Mouse (Mus musculus) midbrain, embryonic 11.5 days (tissue): ENCODE measurements around the gene Zan. TPM values are rescaled to one million over a fixed set of nuclear protein-coding genes. Genes with fewer than 3 reads are reported as not detected.

ENCODE experiments used
- ATAC-seq: fragments of 200-750 bp; cut with Nextera tagmentation; 2 replicates; pipeline ENCODE4 v1.8.0; 2017; ENCODE audit warnings: moderate TSS enrichment, moderate library complexity; ENCODE audit not compliant: low FRiP score
- DNase-seq: peaks from one replicate; pipeline ENCODE4 v3.0.0; 2015; ENCODE audit warnings: low spot score; ENCODE audit errors: missing footprints
- H3K27ac ChIP-seq: fragments of 300-500 bp; sonication (generic); 2 replicates; pipeline ENCODE4 v1.5.1; 2014; ENCODE audit warnings: low read depth, low read length
- H3K27me3 ChIP-seq: fragments of 300-500 bp; sonication (generic); 2 replicates; pipeline ENCODE4 v1.6.1; 2014; ENCODE audit warnings: mild to moderate bottlenecking, low read length, moderate library complexity, mixed read lengths; ENCODE audit not compliant: control insufficient read depth, insufficient read depth
- H3K36me3 ChIP-seq: fragments of 300-500 bp; sonication (generic); 2 replicates; pipeline ENCODE4 v1.6.1; 2014; ENCODE audit warnings: mild to moderate bottlenecking, low read length, moderate library complexity, mixed read lengths; ENCODE audit not compliant: control insufficient read depth, insufficient read depth
- H3K4me1 ChIP-seq: fragments of 300-500 bp; sonication (generic); 2 replicates; pipeline ENCODE4 v1.6.1; 2014; ENCODE audit warnings: low read length; ENCODE audit not compliant: control insufficient read depth, insufficient read depth
- H3K4me2 ChIP-seq: fragments of 300-500 bp; sonication (generic); 2 replicates; pipeline ENCODE4 v1.6.1; 2014; ENCODE audit warnings: mild to moderate bottlenecking, moderate library complexity
- H3K4me3 ChIP-seq: fragments of 300-500 bp; sonication (generic); 2 replicates; pipeline ENCODE4 v1.5.1; 2014; ENCODE audit warnings: low read depth, low read length
- H3K9ac ChIP-seq: fragments of 300-500 bp; sonication (generic); 2 replicates; pipeline ENCODE4 v1.6.1; 2014; ENCODE audit warnings: low read length
- H3K9me3 ChIP-seq: fragments of 300-500 bp; sonication (generic); 2 replicates; pipeline ENCODE4 v1.6.1; 2016; ENCODE audit warnings: low read length; ENCODE audit not compliant: control insufficient read depth
- WGBS: fragments of 180-500 bp; shearing (Covaris S2); extraction: QIAGEN DNeasy Blood & Tissue Kit; methylation state at CpG from one replicate; pipeline ENCODE4 v1.1.7; 2014; 5-methylcytosine and 5-hydroxymethylcytosine counted together
- polyA plus RNA-seq: library from polyadenylated mRNA; unstranded; fragments of >200 nt; fragmentation: Nextera tagmentation; extraction: Ambion mirVana; gene quantifications from 2 replicates; pipeline ENCODE4 v1.2.1, GENCODE M21; 2014

Zan gene
- polyA plus RNA-seq, 1 experiment from 2014 or later, result 0.03 TPM

DNA sequence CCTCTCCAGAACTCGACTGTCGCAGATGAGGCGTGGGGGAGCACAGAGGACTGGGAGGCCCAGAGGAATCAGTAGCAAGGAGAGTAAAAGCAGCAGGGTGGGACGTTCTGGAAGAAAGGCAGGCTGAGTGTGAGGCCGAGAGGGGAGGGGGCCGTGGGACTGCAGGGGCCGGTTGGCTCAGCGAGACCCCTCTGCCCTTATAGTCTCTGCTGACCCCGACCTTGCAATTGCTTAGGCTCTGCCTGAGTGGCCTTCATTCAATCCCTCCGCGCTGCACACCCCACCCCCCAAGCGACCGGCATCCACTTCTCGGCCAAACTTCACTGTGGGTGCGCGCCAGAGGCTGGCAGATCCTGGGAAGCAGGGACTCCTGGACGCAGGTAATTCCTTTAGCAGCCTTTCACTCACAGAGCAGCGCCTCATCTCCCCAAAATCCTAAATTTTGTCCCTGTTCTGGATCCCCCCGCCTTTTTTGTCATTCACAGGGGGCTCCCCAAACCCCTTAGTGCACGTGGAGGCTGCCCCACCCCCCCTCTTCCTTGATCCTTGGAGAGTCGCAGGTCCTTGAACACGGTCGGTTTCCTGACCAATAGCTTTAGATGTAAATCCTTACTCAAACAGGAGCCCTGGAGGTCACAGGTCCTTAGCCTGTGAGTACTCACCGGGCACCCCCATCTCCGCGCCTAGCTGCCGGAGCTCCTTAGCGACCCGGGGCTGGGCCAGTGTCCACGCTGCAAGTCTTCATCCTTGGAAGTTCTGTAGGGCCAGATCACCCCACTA lies 8.4 kb upstream of the Zan start:
- 3% methylated on average over 30 of the region's 30 CpGs for WGBS
- H3K36me3 ChIP-seq, result no peaks in the 10 kb centered on the region
- H3K4me3 ChIP-seq, result peak overlapping the region; percentile 42
- no peak overlapping the region for H3K27ac ChIP-seq
- peak overlapping the region; percentile 66 for H3K9ac ChIP-seq
- no peaks in the 10 kb centered on the region for H3K9me3 ChIP-seq
- DNase-seq (peak; percentile 94), ATAC-seq (peak; percentile 51; the same call in 1 of the 2 replicates)
- H3K27me3 ChIP-seq, result no peaks in the 10 kb centered on the region
- peaks cover 19% of the 10 kb centered on the region for H3K4me1 ChIP-seq
- H3K4me2 ChIP-seq, result peak overlapping the region; percentile 84

DNA sequence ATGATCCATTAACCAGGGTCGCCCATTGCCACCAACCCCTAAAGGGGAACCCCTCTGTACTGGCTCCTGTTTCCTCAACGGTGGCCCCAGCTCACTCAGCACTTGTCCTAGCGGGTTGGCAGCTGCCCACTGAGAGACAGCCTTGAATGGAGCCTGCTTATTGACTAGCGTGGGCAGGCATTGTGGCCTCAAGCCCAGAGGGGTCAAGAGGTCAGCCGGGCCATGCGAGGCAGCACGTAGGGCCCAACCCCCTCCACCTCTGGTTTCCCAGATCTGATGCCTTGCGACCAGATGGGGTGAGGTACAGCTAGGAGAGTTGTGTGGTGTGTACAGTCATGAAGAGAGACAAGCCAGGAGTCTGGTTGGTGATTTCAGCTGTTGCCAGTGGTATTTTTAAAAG lies 5.0 kb upstream of the Zan start:
- DNase-seq, result no peak
- no peak for ATAC-seq
- Histone ChIP-seq H3K4me2 (no peak overlapping the region), H3K36me3 (no peaks in the 10 kb centered on the region), H3K4me1 (peaks cover 19% of the 10 kb centered on the region), H3K4me3 (no peak overlapping the region), H3K9ac (no peak overlapping the region), H3K27ac (no peak overlapping the region), H3K9me3 (no peaks in the 10 kb centered on the region), H3K27me3 (no peaks in the 10 kb centered on the region)
- WGBS, result 11% methylated on average over 8 of the region's 8 CpGs

DNA sequence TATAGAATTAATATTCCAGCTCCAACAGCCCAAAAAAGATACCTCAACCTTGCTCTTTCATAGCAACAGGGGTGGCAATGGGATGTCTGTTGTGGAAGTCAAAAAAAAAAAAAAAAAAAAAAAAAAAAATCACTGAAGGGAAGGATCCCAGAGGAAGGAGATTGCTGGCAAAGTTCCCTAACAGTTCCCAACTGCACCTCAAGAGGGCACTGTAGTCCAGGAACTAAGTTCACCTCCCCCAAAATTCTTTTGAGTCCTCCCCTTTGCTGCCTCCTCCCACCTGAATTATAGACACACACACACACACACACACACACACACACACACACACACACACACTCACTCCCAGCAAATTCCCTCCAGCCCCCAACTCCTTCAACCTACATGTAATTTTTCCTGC lies 4.3 kb upstream of the Zan start:
- DNase-seq (peak; percentile 99), ATAC-seq (no peak)
- Histone ChIP-seq H3K9me3 (no peaks in the 10 kb centered on the region), H3K9ac (no peak overlapping the region), H3K36me3 (no peaks in the 10 kb centered on the region), H3K4me2 (no peak overlapping the region), H3K27ac (no peak overlapping the region), H3K4me3 (no peak overlapping the region), H3K4me1 (peaks cover 18% of the 10 kb centered on the region), H3K27me3 (no peaks in the 10 kb centered on the region)

DNA sequence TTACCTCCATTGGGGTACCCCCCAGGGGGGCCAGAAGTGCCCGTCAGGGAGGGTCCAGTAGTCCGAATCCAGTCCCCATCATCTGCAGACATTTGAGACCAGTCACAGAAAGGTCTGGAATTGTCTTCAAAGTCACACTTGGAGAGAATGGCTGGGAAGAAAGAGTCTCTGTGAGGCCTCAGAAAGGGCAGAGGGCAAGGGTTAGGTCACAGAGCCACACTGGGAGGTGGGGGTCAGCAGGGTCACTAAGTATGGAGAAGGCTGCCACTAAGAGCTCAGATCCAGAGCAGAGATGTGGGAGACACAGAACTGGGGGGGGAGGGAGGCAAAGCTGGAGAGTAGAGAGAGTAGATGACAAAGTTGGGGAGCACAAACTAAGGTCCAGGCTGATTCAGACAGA lies 2.5 kb downstream of the Zan start:
- no peak overlapping the region for H3K27ac ChIP-seq
- 15% methylated on average over 2 of the region's 2 CpGs for WGBS

DNA sequence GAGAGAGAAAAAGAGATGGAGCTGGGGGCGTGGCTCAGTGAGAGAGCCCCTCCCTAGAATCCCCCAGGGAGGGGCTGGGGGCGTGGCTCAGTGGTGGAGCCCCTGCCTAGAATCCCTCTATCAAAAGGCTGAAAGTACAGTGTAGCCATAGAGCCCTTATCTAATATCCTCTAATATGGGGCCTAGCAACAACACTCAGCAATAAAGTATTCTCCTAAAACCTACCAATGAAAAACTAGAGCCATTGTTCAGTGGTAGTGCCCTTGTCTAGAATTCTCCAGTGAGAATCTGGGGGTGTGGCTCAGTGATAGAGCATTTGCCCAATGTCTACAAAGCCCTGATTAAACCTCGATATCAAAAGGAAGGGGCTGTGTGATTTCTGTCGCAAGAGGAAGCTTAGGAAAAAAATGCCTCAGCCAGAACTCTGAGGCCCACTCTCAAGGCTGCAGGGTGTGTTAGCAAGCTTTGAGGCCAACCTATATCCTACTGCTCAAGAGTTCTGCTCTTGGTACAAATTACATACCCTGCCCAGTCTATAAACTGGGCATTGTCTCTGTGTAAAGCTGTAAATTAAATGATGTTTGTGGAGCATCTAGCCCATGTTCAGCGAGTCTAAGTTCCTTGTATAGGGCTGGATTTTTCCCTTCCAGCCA lies 4.5 kb downstream of the Zan start:
- Histone ChIP-seq H3K4me3 (no peak overlapping the region), H3K27me3 (no peaks in the 10 kb centered on the region), H3K4me2 (no peak overlapping the region), H3K9ac (no peak overlapping the region), H3K4me1 (no peaks in the 10 kb centered on the region), H3K9me3 (no peaks in the 10 kb centered on the region), H3K27ac (no peak overlapping the region), H3K36me3 (no peaks in the 10 kb centered on the region)
- WGBS, result 63% methylated on average over 5 of the region's 5 CpGs
- no peak for DNase-seq
- no peak for ATAC-seq

More for the DNA sequence above, 2.5 kb downstream of the Zan start:
- Histone ChIP-seq H3K27me3 (no peaks in the 10 kb centered on the region), H3K9me3 (no peaks in the 10 kb centered on the region), H3K9ac (no peak overlapping the region), H3K36me3 (no peaks in the 10 kb centered on the region), H3K4me2 (no peak overlapping the region), H3K4me3 (no peak overlapping the region), H3K4me1 (no peaks in the 10 kb centered on the region)
- ATAC-seq (no peak), DNase-seq (no peak)

DNA sequence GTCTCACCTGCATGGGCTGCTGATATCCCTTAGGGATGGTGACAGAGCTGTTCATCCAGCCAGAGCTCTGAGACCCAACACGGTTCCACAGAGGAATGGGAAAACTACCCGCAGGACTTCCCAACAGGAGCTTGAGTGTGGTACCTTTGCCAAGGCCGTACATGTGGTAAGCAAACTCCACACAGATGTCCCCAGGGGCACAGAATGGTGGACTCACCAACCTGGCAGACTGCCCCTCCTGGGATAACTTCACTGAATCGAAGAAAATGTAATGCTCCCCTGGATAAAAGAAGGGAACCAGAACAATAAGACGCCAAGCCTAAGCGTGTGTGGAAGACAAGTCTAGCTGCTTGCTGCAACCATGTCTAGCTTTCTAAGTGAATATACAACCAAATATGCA lies 9.9 kb downstream of the Zan start:
- no peaks in the 10 kb centered on the region for H3K36me3 ChIP-seq
- WGBS, result 94% methylated on average over 6 of the region's 6 CpGs
- ATAC-seq, result no peak
- H3K4me3 ChIP-seq, result no peak overlapping the region
- no peaks in the 10 kb centered on the region for H3K27me3 ChIP-seq
- no peak overlapping the region for H3K9ac ChIP-seq
- no peak for DNase-seq
- no peaks in the 10 kb centered on the region for H3K4me1 ChIP-seq
- no peak overlapping the region for H3K27ac ChIP-seq
- no peak overlapping the region for H3K4me2 ChIP-seq
- no peaks in the 10 kb centered on the region for H3K9me3 ChIP-seq

DNA sequence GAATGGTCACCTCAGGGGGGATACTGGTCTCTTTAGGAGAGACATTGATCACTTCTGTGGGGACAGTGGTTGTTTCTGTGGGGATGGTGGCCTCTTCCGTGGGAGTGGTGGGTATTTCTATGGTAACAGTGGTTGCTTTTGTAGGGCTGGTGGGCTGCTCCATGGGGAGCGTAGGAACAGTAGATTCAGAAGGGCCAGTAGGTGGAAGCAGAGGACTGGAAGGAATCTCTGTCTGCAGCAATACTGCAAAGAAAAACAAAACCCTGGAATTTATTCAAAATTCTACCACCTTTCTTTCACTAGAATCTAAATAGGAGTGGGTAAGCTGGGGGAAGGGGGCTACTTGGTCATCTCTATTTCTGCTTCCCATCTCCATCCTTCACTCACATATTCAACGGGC lies 11.8 kb downstream of the Zan start:
- H3K4me1 ChIP-seq, result no peaks in the 10 kb centered on the region
- H3K36me3 ChIP-seq, result no peaks in the 10 kb centered on the region
- H3K27ac ChIP-seq, result no peak overlapping the region
- no peak overlapping the region for H3K9ac ChIP-seq
- no peaks in the 10 kb centered on the region for H3K27me3 ChIP-seq
- H3K9me3 ChIP-seq, result no peaks in the 10 kb centered on the region
- DNase-seq (no peak), ATAC-seq (no peak)
- H3K4me3 ChIP-seq, result no peak overlapping the region
- H3K4me2 ChIP-seq, result no peak overlapping the region
- 58% methylated on average over 3 of the region's 3 CpGs for WGBS

DNA sequence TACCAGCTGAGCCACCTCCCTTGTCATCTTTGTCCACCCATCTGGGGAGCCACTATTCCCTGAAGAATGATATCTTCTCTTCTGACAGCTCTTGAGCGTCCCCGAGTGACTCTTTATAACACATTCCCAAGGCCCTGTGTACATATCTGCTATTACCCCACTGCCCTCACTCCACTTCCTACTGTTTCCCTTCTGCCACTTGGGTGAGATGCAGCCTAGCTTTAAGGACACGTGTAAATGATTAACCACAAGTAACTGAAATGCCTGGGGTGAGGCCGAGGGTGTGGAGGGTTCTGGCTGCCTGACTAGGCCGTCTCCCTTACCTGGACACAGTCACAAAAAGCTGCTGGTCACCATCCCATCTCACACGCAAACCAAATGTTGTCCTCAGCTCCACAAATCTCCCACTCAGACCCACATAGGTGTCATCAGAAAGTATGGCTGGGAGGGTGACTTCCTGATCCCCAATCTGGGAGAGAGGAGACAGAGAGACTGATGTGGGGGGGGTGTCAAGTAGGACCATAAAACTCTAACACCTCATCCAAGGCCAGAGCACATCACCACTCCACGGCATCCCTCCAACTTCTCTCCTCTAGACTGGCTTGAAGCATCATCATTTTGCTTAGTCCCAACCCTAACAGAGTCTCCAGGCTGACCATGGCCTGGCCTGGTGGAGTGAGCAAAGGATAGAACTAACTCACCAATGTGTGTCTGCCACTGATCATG lies 20.8 kb downstream of the Zan start:
- no peaks in the 10 kb centered on the region for H3K4me1 ChIP-seq
- H3K4me2 ChIP-seq, result no peak overlapping the region
- no peaks in the 10 kb centered on the region for H3K36me3 ChIP-seq
- no peaks in the 10 kb centered on the region for H3K27me3 ChIP-seq
- DNase-seq (no peak), ATAC-seq (no peak)
- no peak overlapping the region for H3K9ac ChIP-seq
- H3K9me3 ChIP-seq, result no peaks in the 10 kb centered on the region
- no peak overlapping the region for H3K27ac ChIP-seq
- WGBS, result 81% methylated on average over 7 of the region's 7 CpGs
- no peak overlapping the region for H3K4me3 ChIP-seq

DNA sequence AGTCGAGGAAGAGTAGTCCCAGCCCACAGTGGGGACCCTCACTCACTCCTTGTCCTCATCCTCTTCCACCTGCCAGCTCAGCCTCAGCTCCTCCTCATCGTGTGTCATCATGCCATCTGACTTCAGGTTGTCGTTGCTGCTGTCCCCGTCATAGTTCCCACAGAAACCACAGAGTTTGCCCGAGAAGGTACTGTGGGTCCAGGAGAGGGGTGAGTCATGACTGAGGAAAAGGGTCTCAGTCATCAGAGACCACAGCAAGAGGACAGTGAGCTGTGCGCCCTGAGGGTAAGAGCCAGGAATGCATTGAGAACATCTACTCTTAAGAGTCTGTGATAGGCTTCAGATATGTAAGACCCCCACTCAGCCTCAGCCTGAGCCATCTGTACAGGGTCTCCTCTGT lies 21.7 kb downstream of the Zan start:
- Histone ChIP-seq H3K9ac (no peak overlapping the region), H3K36me3 (no peaks in the 10 kb centered on the region), H3K4me1 (no peaks in the 10 kb centered on the region), H3K9me3 (no peaks in the 10 kb centered on the region), H3K27ac (no peak overlapping the region), H3K4me2 (no peak overlapping the region), H3K27me3 (no peaks in the 10 kb centered on the region), H3K4me3 (no peak overlapping the region)
- ATAC-seq (no peak), DNase-seq (no peak)
- 89% methylated on average over 6 of the region's 6 CpGs for WGBS
